Mouse (Mus musculus) CD4-positive, CD25-positive, alpha-beta regulatory T cell (primary cell): Measurements from ENCODE around the gene Maea. TPM values are rescaled to one million over a fixed set of nuclear protein-coding genes. Genes with fewer than 3 reads are reported as not detected.

ENCODE experiments used
- polyA plus RNA-seq: library from polyadenylated mRNA; unstranded; fragments of 100-300 nt; shearing (Covaris generic); gene quantifications from one replicate; pipeline ENCODE4 v1.2.1, GENCODE M21; 2017

Maea gene
- 102 TPM for polyA plus RNA-seq

GRCm38 (mm10) chr5:33335273-33335976 is at the start of gene Maea:
Gene Maea, plus strand, starts transcription at chr5:33335509.

GRCm38 (mm10) chr5:33378302-33378854 is 43.1 kb downstream of the Maea start, which contains the start of gene Uvssa:
Gene Uvssa, plus strand, starts transcription at chr5:33378549.

Other genes with a start within 250 kb of the Maea start
- gene Slc5a1, start 231.3 kb upstream of the Maea start, polyA plus RNA-seq = 0.06 TPM
- not detected for gene Spon2, start 117.1 kb upstream of the Maea start, polyA plus RNA-seq
- 313 TPM for gene Ctbp1, start 60.5 kb upstream of the Maea start, polyA plus RNA-seq
- 13.9 TPM for gene Uvssa, start 43.0 kb downstream of the Maea start, polyA plus RNA-seq
- not detected for gene Nkx1-1, start 98.5 kb downstream of the Maea start, polyA plus RNA-seq